Mouse (Mus musculus) megakaryocyte-erythroid progenitor cell, adult 5-6 weeks (primary cell): Measurements from ENCODE around the gene Mcf2l. TPM values are rescaled to one million over a fixed set of nuclear protein-coding genes. Genes with fewer than 3 reads are reported as not detected.

ENCODE experiments used
- ATAC-seq: replicated peaks from 2 replicates; pipeline ENCODE4 v1.8.0; 2016; ENCODE audit warnings: mild to moderate bottlenecking, inconsistent platforms; ENCODE audit not compliant: severe bottlenecking, poor library complexity, low FRiP score, low TSS enrichment
- total RNA-seq, 2 experiments: library from RNA; stranded (forward) in 1 of 2; stranded (reverse) in 1 of 2; fragments of 200-1000, 215-1000 nt in 1 of 2; fragments of >200 nt in 1 of 2; fragmentation: Nextera tagmentation in 1 of 2; gene quantifications; 2 replicates each; pipeline ENCODE4 v1.2.3; 2014 to 2017

The Mcf2l gene
- total RNA-seq, 2 experiments from 2014 or later: 0.23 to 0.37 TPM

GRCm38 (mm10) chr8:13036346-13036812 lies 162.8 kb downstream of the Mcf2l start:
- ATAC-seq: peak; percentile 51; the same call in 1 of the 2 replicates

- ATAC-seq: no peak
Observed at GRCm38 (mm10) chr8:13037015-13037414, 163.4 kb downstream of the Mcf2l start, which contains the start of gene F10. Gene F10, plus strand, starts transcription at chr8:13037308.

- no peak for ATAC-seq
Observed at GRCm38 (mm10) chr8:13037569-13037968, 164.0 kb downstream of the Mcf2l start.

GRCm38 (mm10) chr8:13039054-13039453 lies 165.4 kb downstream of the Mcf2l start:
- ATAC-seq: no peak

GRCm38 (mm10) chr8:13041459-13041858 lies 167.9 kb downstream of the Mcf2l start:
- ATAC-seq: no peak

GRCm38 (mm10) chr8:13047652-13048051 lies 174.0 kb downstream of the Mcf2l start:
- no peak for ATAC-seq

- no peak for ATAC-seq
Observed at GRCm38 (mm10) chr8:13050550-13050949, 176.9 kb downstream of the Mcf2l start.

GRCm38 (mm10) chr8:13057351-13057750 lies 183.7 kb downstream of the Mcf2l start:
- no peak for ATAC-seq

GRCm38 (mm10) chr8:13060441-13061150 lies 187.0 kb downstream of the Mcf2l start, which contains the start of gene Proz:
Gene Proz, plus strand, starts transcription at chr8:13060914.
- no peak for ATAC-seq

GRCm38 (mm10) chr8:13063112-13063511 lies 189.5 kb downstream of the Mcf2l start:
- ATAC-seq: no peak

Other genes starting within 250 kb of the Mcf2l start
- 74.5 and 98.6 TPM in 2 replicates for gene Tubgcp3, start 201.6 kb upstream of the Mcf2l start, total RNA-seq (2014; fragmentation: Nextera tagmentation)
- 42.4 and 59.8 TPM in 2 replicates for gene Tubgcp3, start 201.6 kb upstream of the Mcf2l start, total RNA-seq (2017)
- gene Atp11a, start 116.8 kb upstream of the Mcf2l start, total RNA-seq (2014; fragmentation: Nextera tagmentation): 3.5 and 14.1 TPM in 2 replicates
- gene Atp11a, start 116.8 kb upstream of the Mcf2l start, total RNA-seq (2017): 5.5 TPM in 2 replicates
- not detected in 2 replicates for gene F7, start 152.2 kb downstream of the Mcf2l start, total RNA-seq (2014; fragmentation: Nextera tagmentation)
- not detected in 2 replicates for gene F7, start 152.2 kb downstream of the Mcf2l start, total RNA-seq (2017)
- 1.1 and 2.6 TPM in 2 replicates for gene F10, start 163.5 kb downstream of the Mcf2l start, total RNA-seq (2014; fragmentation: Nextera tagmentation)
- 1.1 and 1.6 TPM in 2 replicates for gene F10, start 163.5 kb downstream of the Mcf2l start, total RNA-seq (2017)
- gene Proz, start 187.1 kb downstream of the Mcf2l start, total RNA-seq (2014; fragmentation: Nextera tagmentation): not detected in 2 replicates
- gene Proz, start 187.1 kb downstream of the Mcf2l start, total RNA-seq (2017): not detected in 2 replicates
- 21.4 and 27.9 TPM in 2 replicates for gene Pcid2, start 231.7 kb downstream of the Mcf2l start, total RNA-seq (2014; fragmentation: Nextera tagmentation)
- gene Pcid2, start 231.7 kb downstream of the Mcf2l start, total RNA-seq (2017): 10.1 and 26.9 TPM in 2 replicates
- gene Cul4a, start 231.8 kb downstream of the Mcf2l start, total RNA-seq (2014; fragmentation: Nextera tagmentation): 147 and 173 TPM in 2 replicates
- gene Cul4a, start 231.8 kb downstream of the Mcf2l start, total RNA-seq (2017): 156 and 175 TPM in 2 replicates